Mouse (Mus musculus) NIH3T3 (cell line): Measurements from ENCODE around the gene Macrod2.

Experiments used
- DNase-seq: peaks from one replicate; pipeline ENCODE4 v3.0.0-alpha.2; 2012; ENCODE audit warnings: low read depth

Macrod2 gene

DNA sequence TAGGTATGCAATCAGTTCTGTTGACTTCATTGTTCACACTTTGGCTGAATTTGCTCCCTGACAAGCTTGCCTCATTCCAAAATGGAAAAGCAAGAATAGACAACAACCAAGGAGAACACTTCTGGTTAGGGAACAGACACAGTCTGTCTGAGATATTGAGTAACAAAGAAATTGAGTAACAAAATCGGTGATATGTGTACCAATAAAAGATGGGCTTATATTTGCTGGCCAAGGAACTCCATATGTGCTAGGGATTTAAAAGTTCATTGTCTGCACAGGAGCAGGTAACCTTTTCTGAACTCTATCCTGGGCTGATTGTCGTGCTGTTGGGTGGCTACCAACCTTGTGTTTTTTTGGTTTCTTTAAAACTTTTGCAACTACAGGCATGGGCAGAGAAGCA lies 817.2 kb downstream of the Macrod2 start:
- no peak for DNase-seq

DNA sequence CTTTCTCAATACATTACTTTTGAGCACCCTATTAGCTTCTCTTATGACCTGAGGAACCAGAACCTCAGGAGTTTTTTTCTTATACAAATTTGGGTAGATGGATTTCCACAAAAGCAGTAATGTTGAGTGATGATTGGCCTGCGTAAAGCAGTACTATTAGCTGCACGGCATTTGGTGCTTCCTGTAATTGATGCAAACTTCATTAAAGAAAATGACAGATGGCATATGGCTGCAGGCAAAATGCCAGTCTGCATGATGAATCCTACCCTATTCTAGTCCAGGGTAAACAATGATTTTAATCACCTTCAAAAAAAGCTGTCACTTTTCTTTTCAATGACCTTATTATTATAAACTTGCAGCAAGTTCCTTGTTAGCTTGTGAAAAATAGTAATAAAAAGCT lies 822.4 kb downstream of the Macrod2 start:
- no peak for DNase-seq

DNA sequence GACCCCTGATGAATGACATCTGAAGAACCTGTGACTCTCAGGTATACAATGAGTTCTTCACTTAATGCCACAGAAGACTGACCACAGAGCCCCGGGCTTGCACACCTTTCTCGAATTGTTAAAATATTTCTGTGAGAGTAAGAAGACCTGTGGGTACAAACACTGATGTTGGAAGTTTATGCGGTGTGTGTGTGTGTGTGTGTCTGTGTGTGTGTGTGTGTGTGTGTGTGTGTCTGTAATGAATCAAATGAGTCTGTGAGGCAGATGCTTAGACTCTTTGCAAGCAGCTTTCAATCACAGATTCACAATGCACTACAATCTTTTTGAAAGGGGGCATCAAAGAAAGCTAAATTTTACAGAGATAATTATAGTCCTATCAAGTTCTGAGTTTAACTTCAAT lies 822.8 kb downstream of the Macrod2 start:
- DNase-seq = no peak

DNA sequence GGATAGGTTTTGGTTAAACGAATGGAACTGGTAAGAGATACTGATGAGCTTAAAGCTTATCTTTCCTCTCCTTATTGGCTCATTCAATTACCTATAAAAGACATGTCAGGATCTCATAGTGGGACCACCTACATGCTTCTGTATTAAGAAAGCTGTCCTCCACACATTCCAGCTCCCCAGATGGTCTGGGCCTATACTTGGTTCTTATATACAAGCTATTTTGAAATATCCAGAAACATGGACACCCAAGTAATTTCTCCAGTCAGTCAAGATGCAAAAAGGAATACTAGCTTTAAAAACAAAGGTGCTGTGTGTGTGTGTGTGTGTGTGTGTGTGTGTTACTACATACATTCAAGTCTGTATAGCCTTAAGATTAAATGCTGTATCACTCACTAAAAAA lies 833.7 kb downstream of the Macrod2 start:
- no peak for DNase-seq

DNA sequence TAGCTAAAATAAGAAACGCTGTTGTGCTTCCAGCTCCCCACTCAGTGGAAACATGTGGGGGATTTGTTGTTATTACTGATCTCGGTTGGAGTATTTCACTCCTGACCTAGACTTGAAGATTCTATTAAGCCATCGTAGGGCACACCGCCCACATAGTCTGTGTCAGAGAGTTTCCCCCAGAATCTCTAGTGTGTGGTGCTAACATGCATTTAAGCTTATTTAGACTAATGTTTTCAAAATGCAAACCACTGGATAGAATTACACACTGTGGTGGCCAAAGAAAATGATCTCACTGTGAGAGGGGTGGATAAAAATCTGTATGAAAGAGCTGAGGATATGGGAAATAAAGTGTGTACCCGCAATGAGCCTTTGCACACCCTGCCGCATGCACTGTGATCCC lies 834.7 kb downstream of the Macrod2 start:
- DNase-seq = peak; percentile 1

DNA sequence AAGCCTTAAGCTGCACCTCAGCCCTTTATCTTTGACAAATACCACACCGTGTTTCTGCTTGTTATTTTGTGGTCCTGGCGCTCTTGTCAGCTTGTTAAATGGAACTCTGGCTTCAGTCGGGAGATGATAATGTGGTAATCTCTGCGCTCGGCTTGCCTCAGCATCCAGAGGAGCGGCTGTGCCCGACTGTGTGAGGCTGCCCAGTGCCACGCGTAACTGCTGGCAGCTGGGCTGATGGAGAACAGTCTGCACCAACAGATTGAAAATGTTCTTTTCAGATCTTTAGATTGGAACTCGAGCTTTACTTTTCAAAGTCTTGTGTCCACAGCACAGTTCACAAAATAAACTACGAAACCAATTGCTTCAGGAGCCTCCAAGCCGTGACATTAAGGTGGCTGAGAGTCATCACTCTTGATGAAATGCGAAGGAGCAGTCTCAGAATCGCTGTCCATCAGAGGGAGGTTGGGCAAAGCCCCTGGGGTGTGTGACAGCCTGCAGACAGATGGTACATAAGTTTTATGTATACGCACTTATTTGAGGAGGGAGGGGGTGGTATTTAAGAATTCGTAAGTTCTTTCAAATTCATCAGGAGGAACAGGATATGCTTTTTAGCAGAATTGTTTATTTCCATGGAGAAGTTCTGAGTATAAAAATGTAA lies 836.0 kb downstream of the Macrod2 start:
- DNase-seq = no peak

DNA sequence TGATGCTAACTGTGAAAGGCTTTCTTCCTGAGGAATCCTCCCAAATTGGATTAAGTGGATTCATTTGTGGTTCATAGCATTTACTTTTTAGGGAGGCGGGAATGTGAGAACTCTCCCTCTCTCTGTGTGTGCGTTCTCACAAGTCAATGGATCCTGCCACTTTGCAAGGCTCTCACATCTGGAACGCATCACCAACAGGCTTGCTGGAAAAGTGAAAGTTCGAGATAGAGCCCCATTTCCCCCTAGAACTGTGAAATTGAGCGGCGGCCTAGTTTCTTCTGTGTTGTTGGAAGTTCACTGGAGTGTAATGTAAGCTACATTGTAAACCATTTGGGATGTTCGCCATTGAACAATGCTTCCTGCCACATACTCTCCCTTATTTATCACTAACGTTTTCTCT lies 839.2 kb downstream of the Macrod2 start:
- DNase-seq = peak; percentile 2

DNA sequence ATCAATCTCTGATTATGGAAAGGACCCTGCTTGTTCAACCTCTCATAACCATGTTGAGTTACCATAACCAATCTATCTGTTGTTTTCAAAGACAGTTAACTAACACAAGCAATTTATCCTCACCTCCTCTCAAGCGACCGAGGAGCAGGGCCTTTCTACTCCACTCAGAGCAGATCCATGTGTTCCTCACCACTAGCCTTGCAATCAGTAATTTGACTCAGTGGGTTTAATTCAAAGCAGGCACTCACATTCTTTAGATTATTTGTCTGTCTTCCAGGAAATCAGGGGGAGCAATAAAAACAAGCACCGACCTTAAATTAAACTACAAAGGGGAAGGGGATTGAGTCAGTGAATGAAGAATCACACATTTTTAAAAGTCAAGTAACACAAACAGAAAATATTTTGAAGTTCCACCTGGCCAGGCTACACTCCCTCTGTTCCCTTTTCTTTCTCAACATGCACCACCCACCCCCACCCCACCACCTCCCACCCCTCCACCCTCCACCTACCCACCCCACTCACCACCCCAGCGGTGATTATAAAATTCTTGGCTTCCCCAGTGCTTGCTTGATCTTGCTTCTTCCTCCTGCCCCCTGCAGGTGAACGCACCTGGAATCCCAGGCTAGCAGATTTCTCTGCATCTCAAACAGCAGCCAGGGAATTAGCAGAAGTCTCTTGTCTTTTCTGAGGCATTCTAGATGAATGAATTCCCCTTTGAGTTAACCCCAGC lies 839.8 kb downstream of the Macrod2 start:
- DNase-seq = no peak

DNA sequence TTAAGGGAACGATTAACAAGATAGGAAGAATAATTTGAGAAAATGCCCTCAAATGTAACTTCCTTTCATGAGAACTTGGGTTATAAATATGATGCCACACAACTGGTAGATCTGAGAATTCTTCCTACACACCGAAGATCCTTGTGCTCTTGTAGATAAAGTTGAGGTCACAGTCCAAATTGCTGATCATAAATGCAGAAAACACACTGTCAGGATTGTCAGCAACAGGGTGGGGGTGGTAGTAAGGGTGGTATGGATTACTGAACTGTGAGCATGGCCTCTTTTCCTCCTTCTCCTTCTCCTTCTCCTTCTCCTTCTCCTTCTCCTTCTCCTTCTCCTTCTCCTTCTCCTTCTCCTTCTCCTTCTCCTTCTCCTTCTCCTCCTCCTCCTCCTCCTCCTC lies 852.6 kb downstream of the Macrod2 start:
- no peak for DNase-seq

DNA sequence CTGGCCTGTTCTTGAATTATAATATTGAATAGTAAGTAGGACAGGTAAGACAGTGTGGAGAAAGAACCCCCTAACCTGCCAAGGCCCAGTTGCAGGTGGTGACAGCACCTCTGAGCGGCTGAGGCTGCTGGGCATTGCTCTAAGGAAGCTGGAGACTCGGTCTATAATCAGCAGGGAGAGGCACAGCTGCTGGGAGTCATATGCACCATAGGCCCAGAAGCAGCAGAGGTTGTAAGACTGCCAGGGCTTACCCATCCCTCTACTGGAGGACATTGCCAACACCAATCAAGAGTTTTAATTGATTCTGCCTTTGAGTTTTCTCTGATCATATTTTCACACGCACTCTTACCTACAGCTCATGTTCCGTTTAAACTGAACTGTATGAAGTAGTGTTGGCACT lies 869.5 kb downstream of the Macrod2 start:
- DNase-seq = no peak

DNA sequence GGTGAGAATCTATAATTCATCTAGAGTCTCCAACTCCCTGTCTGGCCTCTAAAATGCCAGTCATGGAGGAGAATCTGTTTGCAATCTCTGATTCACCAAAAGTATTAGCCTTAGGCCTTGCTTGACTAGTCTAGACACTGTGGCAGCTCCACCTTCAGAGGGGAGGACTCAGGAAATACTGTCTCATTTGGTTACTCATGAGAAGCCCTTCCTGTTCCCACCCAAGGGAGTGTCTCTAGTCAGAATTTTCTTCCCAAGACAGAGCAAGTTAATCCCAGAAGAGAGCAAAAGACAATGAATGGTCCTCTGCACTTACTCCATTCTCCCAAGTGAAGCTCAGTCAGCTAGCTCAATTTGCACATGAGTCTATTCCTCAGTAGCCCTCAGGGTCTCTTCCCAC lies 871.5 kb downstream of the Macrod2 start:
- no peak for DNase-seq

DNA sequence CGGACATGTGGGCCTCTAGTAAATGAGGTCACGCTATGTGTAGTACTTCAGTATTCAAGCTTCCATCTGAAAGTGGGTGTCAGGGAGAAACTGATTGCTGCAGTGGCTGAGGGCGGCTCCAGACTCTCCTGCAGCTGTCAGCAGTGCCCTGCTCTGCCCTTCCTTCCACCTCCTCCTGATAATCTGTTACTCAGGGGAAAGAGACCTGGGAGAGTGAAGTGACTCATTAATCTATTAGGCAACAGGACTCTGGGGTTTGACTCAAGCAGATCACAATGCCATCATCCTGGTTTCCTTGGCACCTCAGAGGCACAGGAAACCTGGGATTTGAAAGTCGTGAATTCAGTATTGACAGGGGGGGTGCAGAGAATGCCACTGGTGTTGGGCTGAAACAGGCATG lies 876.4 kb downstream of the Macrod2 start:
- no peak for DNase-seq

DNA sequence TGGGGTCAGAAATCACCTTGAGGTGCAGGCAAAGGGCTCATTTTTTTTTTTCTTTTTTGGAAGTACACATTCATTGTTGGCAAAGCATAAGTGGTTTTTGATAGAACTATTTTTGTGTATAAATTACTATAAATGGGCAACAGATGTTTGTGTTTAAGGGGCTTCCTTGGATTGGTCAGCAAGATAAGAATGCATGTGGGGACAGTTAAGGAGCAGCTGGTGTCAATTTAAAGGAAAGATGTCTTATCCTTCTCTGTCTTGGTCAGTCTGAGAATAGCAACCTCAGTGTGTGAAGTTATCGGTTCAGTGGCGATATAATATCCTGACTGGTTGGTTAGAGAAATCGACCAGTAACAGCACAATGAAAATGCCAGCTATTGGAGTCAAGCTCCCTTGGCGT lies 877.9 kb downstream of the Macrod2 start:
- no peak for DNase-seq

DNA sequence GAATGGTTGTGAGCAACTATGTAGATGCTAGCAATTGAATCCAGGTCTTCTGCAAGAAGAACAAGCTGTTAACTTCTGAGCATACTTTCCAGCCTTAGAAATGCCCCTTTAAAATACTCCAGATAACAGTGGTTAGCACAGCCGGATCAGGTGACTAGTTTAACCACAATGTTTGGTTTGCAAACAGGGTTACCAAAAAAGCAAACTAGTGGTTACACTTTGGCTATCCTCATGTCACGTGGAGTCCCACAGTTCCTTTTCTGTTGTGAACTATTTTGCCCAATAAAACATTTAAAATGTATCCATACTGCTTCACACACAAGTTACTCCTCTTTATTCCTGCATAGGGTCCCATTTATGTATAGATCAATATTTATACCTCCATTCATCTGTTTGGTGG lies 879.2 kb downstream of the Macrod2 start:
- no peak for DNase-seq

DNA sequence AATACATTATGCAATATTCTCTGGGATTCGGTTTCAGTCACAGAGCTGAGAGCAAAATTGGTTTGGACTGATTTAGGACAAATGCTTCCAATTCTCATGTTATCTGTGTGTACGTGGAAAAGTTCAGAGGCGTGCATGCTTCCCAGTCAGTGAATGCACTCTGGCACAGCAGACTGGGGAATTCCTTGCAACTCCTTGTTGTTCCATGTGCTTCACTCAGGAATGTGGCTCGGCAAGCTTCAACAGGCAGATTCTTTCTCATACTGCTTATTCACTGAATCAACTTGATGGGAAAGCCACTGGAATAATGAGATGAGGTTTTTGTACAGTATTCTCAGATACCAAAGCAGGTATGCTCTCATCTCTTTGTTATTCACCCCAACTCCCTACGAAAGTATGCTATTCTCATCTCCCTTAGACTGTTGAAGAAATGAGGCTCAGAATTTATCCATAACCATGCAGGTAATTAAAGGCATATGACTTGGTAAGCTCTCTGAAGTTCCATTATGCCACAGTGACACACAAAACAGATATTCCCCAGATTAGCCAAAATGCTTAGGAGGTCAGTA lies 884.1 kb downstream of the Macrod2 start:
- peak; percentile 3 for DNase-seq

DNA sequence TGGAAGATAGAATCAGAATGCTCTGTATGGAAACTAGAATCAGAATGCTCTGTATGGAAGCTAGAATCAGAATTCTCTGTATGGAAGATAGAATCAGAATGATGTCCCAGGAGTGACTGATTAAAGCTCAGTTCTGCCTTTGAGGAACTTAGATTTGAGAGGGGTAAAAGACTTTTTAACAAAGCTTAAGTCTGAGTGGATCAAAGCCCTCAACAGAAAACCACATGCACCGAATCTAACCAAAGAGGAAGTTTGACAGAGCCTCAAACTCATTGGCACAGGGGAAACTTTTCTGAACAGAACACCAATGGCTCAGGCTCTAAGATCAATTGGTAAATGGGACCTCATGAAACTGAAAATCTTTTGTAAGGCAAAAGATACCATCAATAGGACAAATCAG lies 885.7 kb downstream of the Macrod2 start:
- no peak for DNase-seq

DNA sequence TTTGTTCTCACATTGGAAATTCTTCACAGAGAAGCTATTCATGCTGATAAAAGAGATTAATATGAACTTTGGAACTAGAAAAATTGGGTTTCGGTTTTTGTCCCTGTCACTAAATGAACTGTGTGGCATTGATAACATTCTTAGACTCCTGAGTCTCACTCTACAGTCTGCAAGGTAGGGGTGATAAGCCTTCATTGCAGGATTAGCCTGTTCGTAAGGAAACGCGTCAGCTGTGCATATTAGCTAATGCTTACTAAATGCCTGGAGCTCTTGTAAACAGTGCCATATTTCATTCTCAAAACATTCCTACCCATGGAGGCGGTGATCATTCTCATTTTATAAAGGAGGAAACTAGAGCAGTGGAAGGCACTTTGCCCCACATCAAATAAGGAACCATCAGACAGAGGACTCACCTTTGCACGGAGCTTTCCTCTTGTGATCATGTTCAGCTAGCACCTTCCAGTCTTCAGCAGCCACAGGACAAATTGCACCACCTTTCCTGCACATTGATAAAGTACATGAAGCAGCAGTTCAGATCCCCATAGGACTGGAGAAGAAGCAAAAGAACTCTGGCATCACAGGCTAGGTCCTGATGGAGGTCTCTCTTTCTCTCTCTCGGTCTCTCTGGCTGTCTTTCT lies 891.1 kb downstream of the Macrod2 start:
- DNase-seq = no peak

DNA sequence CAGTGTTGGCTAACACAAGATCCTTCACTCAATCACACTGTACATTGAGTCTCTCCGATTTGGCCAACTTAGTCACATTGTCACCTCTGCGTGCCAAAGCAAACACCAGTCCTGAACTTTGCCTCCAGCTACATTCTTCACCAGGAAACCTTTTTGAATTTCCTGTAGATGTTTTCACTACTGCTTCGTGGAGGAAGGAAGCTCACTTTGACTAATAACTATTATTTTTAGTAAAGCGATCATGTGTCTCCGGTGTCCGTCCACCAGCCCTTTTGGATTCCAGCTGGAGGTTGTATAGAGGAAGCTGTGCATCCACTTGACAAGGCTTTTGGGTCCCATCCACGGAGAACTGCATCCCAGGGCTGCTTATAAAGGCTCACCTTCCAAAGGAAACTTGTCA lies 893.4 kb downstream of the Macrod2 start:
- DNase-seq = no peak

DNA sequence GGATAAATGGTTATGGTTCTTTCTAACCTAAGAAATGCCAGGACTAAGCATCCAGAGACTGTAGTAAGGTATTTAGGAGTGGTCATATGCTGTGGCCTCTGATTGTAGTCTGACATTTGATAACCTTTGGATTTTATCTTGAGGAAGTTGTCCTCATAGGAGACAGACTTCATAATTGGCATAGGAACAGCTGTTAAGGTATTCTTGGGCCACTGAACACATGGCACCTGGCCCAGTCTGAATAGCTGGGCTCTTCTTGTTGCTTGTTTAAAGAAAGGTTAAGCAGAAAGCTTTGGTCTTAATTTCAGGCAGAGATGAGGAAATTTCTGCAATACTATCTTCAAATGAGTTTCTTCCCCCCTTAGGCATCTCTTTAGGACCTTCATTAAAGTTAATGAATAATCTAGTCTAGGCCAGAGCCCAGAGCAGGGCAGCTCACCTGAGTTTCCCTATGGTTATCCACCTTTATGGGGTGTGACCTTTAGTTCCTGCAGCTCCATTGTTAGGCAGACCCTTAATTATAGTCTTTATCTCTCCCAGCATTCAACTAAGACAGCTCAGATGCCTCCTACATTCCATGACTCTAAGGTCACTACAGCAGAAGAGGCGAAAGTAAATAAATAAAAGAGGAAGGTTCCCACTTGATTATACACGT lies 894.1 kb downstream of the Macrod2 start:
- DNase-seq = no peak

DNA sequence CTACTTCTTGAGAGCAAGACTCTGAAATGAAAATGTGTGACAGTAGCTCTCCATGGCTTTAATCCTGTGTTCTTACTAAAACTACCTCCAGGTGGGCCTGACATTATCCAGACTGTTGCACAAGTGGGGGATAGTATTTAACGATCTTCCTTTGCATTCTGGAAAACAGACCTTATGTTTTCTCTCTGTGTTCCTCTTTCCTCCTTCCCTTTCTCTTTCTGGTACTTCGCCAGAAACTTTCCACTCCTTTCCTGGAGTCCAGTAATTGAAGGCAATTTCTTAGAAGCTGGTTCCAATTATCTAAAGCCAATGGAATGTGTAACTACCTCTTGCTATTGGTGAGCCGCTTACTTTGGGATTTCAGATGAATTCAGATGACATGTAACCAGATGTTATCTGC lies 897.7 kb downstream of the Macrod2 start:
- DNase-seq = peak; percentile 9

DNA sequence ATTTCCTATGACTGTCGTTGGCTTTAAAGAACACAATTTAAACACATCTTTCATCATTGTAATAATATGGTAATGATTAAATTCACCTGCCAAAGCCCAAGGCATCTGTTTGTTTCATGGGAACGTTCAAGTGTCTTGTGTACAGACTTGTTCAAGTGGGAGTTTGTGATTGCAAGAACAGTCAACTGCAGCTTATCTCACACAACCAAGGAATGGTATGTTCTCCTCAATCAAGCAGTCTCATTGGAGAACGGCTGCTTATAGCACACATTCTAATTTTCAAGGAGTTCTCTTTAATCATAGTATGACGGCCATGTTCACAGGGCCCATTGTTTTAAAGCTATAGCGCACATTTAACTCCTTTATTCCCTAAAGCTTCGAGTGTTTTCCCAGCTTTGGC lies 904.1 kb downstream of the Macrod2 start:
- no peak for DNase-seq

DNA sequence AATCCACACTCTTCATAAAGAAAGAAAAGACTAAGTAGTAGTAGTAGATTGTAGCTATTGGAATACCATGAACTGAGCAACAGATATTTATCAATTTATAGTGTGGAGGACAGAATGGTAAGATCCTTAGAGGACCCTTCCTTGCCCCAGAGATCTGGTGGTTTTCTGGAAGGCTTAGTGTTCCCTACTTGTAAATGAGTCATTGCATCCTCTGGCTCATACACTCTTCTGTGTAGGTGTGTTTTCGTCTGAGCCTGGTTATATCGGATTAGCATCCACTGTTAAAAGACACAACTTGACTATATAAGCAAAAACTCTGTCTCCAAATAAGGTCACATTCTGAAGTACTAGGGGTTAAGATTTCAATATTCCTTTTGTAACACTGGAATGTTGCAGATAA lies 905.9 kb downstream of the Macrod2 start:
- DNase-seq = no peak

DNA sequence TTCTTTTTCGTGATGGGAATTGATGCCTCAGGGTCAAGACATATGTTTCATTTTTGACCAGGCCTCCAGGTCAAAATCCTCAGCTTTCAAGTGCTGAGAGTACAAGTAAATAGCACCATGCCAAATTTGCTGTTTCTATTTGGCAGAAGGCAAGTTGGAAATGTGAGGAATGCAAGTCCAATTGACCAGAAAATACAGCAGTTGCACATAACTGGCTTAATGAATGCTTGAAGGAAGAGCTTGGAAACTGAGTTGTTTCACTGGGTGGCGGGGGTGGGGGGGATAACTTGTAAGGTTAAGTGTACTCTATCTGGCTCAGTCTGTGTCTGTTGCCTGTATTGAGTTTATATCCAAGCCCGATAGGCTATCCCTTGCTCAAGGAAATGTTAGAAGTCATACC lies 913.3 kb downstream of the Macrod2 start:
- DNase-seq = no peak
